Mouse (Mus musculus) c-Kit-positive CD71-positive TER-119-positive erythroid progenitor cells, embryonic 14.5 days (primary cell): ENCODE measurements around the gene Rnf220.
A peak's percentile ranks its signal among the peaks of the same experiment; 100 is the strongest.

Experiments used
- DNase-seq: peaks from one replicate; pipeline ENCODE4 v3.0.0-alpha.2; 2013; ENCODE audit warnings: low spot score

The Rnf220 gene

GRCm38 (mm10) chr4:117379803-117380557 is 116.9 kb downstream of the Rnf220 start:
- DNase-seq, result no peak

GRCm38 (mm10) chr4:117374078-117374540 is 122.7 kb downstream of the Rnf220 start:
- DNase-seq, result no peak

- DNase-seq, result no peak
Measured at GRCm38 (mm10) chr4:117373324-117374077, 123.4 kb downstream of the Rnf220 start.

- no peak for DNase-seq
Measured at GRCm38 (mm10) chr4:117371896-117372295, 125.0 kb downstream of the Rnf220 start.

- no peak for DNase-seq
Measured at GRCm38 (mm10) chr4:117370354-117370753, 126.5 kb downstream of the Rnf220 start.

- DNase-seq, result no peak
Measured at GRCm38 (mm10) chr4:117369571-117369970, 127.3 kb downstream of the Rnf220 start.

- no peak for DNase-seq
Measured at GRCm38 (mm10) chr4:117367365-117367764, 129.5 kb downstream of the Rnf220 start.

GRCm38 (mm10) chr4:117362085-117362484 is 134.8 kb downstream of the Rnf220 start:
- no peak for DNase-seq

- DNase-seq, result no peak
Measured at GRCm38 (mm10) chr4:117361558-117361873, 135.3 kb downstream of the Rnf220 start.

- DNase-seq, result no peak
Measured at GRCm38 (mm10) chr4:117360713-117361557, 135.9 kb downstream of the Rnf220 start.

GRCm38 (mm10) chr4:117359803-117360382 is 137.0 kb downstream of the Rnf220 start:
- no peak for DNase-seq

- DNase-seq, result no peak
Measured at GRCm38 (mm10) chr4:117357917-117358316, 138.9 kb downstream of the Rnf220 start.

- no peak for DNase-seq
Measured at GRCm38 (mm10) chr4:117357104-117357503, 139.7 kb downstream of the Rnf220 start.

GRCm38 (mm10) chr4:117356223-117356622 is 140.6 kb downstream of the Rnf220 start:
- DNase-seq, result no peak

- no peak for DNase-seq
Measured at GRCm38 (mm10) chr4:117354651-117355050, 142.2 kb downstream of the Rnf220 start.

- DNase-seq, result no peak
Measured at GRCm38 (mm10) chr4:117352957-117353356, 143.9 kb downstream of the Rnf220 start.

GRCm38 (mm10) chr4:117352071-117352470 is 144.8 kb downstream of the Rnf220 start:
- no peak for DNase-seq

- no peak for DNase-seq
Measured at GRCm38 (mm10) chr4:117350139-117350693, 146.6 kb downstream of the Rnf220 start.

- DNase-seq, result no peak
Measured at GRCm38 (mm10) chr4:117349327-117349726, 147.5 kb downstream of the Rnf220 start.

GRCm38 (mm10) chr4:117346025-117346424 is 150.8 kb downstream of the Rnf220 start:
- DNase-seq, result peak; percentile 43

- DNase-seq, result no peak
Measured at GRCm38 (mm10) chr4:117343385-117343784, 153.5 kb downstream of the Rnf220 start.

- no peak for DNase-seq
Measured at GRCm38 (mm10) chr4:117342751-117343150, 154.1 kb downstream of the Rnf220 start.
